Mouse (Mus musculus) intestine, postnatal 0 days (tissue): ENCODE measurements at regions not wholly inside any gene's neighbourhood (a gene's known extent, or its start where the extent isn't known, plus 50 kb on each side); places are given as distances from the start of the nearest gene placed in this dataset.
"Not testable (repeated sequence)": the region's sequence is repeated elsewhere in the genome, so short reads cannot be mapped to it uniquely, and the experiment has no call there.

Experiments used
- ATAC-seq: fragments of 200-750 bp; cut with Nextera tagmentation; 2 replicates; pipeline ENCODE4 v1.8.0; 2017; ENCODE audit warnings: mild to moderate bottlenecking, moderate TSS enrichment, moderate library complexity
- H3K27ac ChIP-seq: fragments of 300-500 bp; sonication (generic); 2 replicates; pipeline ENCODE4 v1.5.1; 2014; ENCODE audit warnings: mild to moderate bottlenecking, low read depth, low read length, moderate library complexity
- H3K27me3 ChIP-seq: fragments of 300-500 bp; sonication (generic); replicated peaks from 2 replicates; pipeline ENCODE4 v1.6.1; 2014; ENCODE audit warnings: low read length, mixed read lengths; ENCODE audit not compliant: control insufficient read depth, insufficient read depth
- H3K36me3 ChIP-seq: fragments of 300-500 bp; sonication (generic); 2 replicates; pipeline ENCODE4 v1.6.1; 2014; ENCODE audit warnings: mild to moderate bottlenecking, moderate library complexity; ENCODE audit not compliant: control insufficient read depth, insufficient read depth
- H3K4me1 ChIP-seq: fragments of 300-500 bp; sonication (generic); replicated peaks from 2 replicates; pipeline ENCODE4 v1.6.1; 2014; ENCODE audit warnings: antibody characterized with exemption, low read length, mixed read lengths; ENCODE audit not compliant: control insufficient read depth, insufficient read depth
- H3K4me2 ChIP-seq: fragments of 300-500 bp; sonication (generic); replicated peaks from 2 replicates; pipeline ENCODE4 v1.6.1; 2014; ENCODE audit warnings: low read depth, mild to moderate bottlenecking, moderate library complexity
- H3K4me3 ChIP-seq: fragments of 300-500 bp; sonication (generic); 2 replicates; pipeline ENCODE4 v1.5.1; 2014; ENCODE audit warnings: low read depth, low read length
- H3K9ac ChIP-seq: fragments of 300-500 bp; sonication (generic); 2 replicates; pipeline ENCODE4 v1.6.1; 2014; ENCODE audit warnings: mild to moderate bottlenecking, low read depth, low read length
- H3K9me3 ChIP-seq: fragments of 300-500 bp; sonication (generic); 2 replicates; pipeline ENCODE4 v1.6.1; 2016; ENCODE audit warnings: mixed run types; ENCODE audit not compliant: control insufficient read depth
- CTCF ChIP-seq: sonication (generic); IDR thresholded peaks from 2 replicates; pipeline ENCODE4 v1.5.1; 2016; ENCODE audit warnings: low read depth, mild to moderate bottlenecking, control low read depth, antibody characterized with exemption, moderate library complexity
- WGBS: fragments of 180-500 bp; shearing (Covaris S2); extraction: QIAGEN DNeasy Blood & Tissue Kit; methylation state at CpG from one replicate; pipeline ENCODE4 v1.1.7; 2014; 5-methylcytosine and 5-hydroxymethylcytosine counted together

GRCm38 (mm10) chr12:37001401-37001800, 106.9 kb upstream of the Meox2 start:
- 67% methylated on average over 3 of the region's 3 CpGs for WGBS
- Histone ChIP-seq H3K27me3 (no peaks in the 10 kb centered on the region), H3K9me3 (no peaks in the 10 kb centered on the region), H3K27ac (no peak overlapping the region), H3K9ac (no peak overlapping the region), H3K36me3 (no peaks in the 10 kb centered on the region), H3K4me2 (no peak overlapping the region), H3K4me1 (no peaks in the 10 kb centered on the region), H3K4me3 (no peak overlapping the region)
- no peak for ATAC-seq
- no peak for TF ChIP-seq CTCF

- 71% methylated on average over 1 of the region's 1 CpGs for WGBS
- no peaks in the 10 kb centered on the region for H3K27me3 ChIP-seq
- H3K4me3 ChIP-seq = no peak overlapping the region
- no peaks in the 10 kb centered on the region for H3K4me1 ChIP-seq
- H3K36me3 ChIP-seq = no peaks in the 10 kb centered on the region
- H3K9ac ChIP-seq = no peak overlapping the region
- no peak for TF ChIP-seq CTCF
- no peak overlapping the region for H3K27ac ChIP-seq
- no peaks in the 10 kb centered on the region for H3K9me3 ChIP-seq
- H3K4me2 ChIP-seq = no peak overlapping the region
- no peak for ATAC-seq
Measured at GRCm38 (mm10) chr12:37005262-37005661, 103.1 kb upstream of the Meox2 start.

GRCm38 (mm10) chr12:37010306-37010705, 98.0 kb upstream of the Meox2 start:
- H3K4me2 ChIP-seq = no peak overlapping the region
- 83% methylated on average over 1 of the region's 1 CpGs for WGBS
- no peak overlapping the region for H3K27ac ChIP-seq
- H3K9ac ChIP-seq = no peak overlapping the region
- H3K9me3 ChIP-seq = no peaks in the 10 kb centered on the region
- no peak for TF ChIP-seq CTCF
- H3K4me3 ChIP-seq = no peak overlapping the region
- H3K36me3 ChIP-seq = no peaks in the 10 kb centered on the region
- no peaks in the 10 kb centered on the region for H3K4me1 ChIP-seq
- H3K27me3 ChIP-seq = no peaks in the 10 kb centered on the region
- no peak for ATAC-seq

GRCm38 (mm10) chr12:37014401-37014800, 93.9 kb upstream of the Meox2 start:
- no peak overlapping the region for H3K4me3 ChIP-seq
- no peak for ATAC-seq
- no peak overlapping the region for H3K9ac ChIP-seq
- H3K9me3 ChIP-seq = no peaks in the 10 kb centered on the region
- WGBS = 80% methylated on average over 4 of the region's 4 CpGs
- H3K27me3 ChIP-seq = no peaks in the 10 kb centered on the region
- no peaks in the 10 kb centered on the region for H3K36me3 ChIP-seq
- H3K4me1 ChIP-seq = no peaks in the 10 kb centered on the region
- no peak overlapping the region for H3K27ac ChIP-seq
- no peak for TF ChIP-seq CTCF
- no peak overlapping the region for H3K4me2 ChIP-seq

GRCm38 (mm10) chr12:37014945-37015344, 93.4 kb upstream of the Meox2 start:
- ATAC-seq, H3K9ac ChIP-seq, H3K4me1 ChIP-seq, H3K27me3 ChIP-seq, H3K4me2 ChIP-seq, H3K36me3 ChIP-seq, H3K4me3 ChIP-seq, H3K27ac ChIP-seq, H3K9me3 ChIP-seq: not testable (repeated sequence)
- 88% methylated on average over 7 of the region's 7 CpGs for WGBS

GRCm38 (mm10) chr12:37015474-37016248, 92.7 kb upstream of the Meox2 start:
- no peak for ATAC-seq
- no peak overlapping the region for H3K4me2 ChIP-seq
- no peak overlapping the region for H3K9ac ChIP-seq
- no peak overlapping the region for H3K27ac ChIP-seq
- H3K36me3 ChIP-seq = no peaks in the 10 kb centered on the region
- WGBS = 54% methylated on average over 4 of the region's 4 CpGs
- no peak overlapping the region for H3K4me3 ChIP-seq
- no peaks in the 10 kb centered on the region for H3K9me3 ChIP-seq
- TF ChIP-seq CTCF = no peak
- no peaks in the 10 kb centered on the region for H3K27me3 ChIP-seq
- H3K4me1 ChIP-seq = no peaks in the 10 kb centered on the region
